Mouse (Mus musculus) right cerebral cortex, postnatal 4 days (tissue): ENCODE measurements at regions not wholly inside any gene's neighbourhood (a gene's known extent, or its start where the extent isn't known, plus 50 kb on each side); places are given as distances from the start of the nearest gene placed in this dataset.
"Not testable (repeated sequence)": the region's sequence is repeated elsewhere in the genome, so short reads cannot be mapped to it uniquely, and the experiment has no call there.

ENCODE experiments used
- DNase-seq: peaks from one replicate; pipeline ENCODE4 v3.0.0-alpha.2; 2022

- DNase-seq, result no peak
These were observed 59.1 kb downstream of the Klf6 start for GRCm38 (mm10) chr13:5920422-5920821.

GRCm38 (mm10) chr13:5931433-5931832, 70.2 kb downstream of the Klf6 start:
- no peak for DNase-seq

GRCm38 (mm10) chr13:5937436-5937835, 76.2 kb downstream of the Klf6 start:
- DNase-seq, result no peak

GRCm38 (mm10) chr13:5937970-5938369, 76.7 kb downstream of the Klf6 start:
- no peak for DNase-seq

DNA sequence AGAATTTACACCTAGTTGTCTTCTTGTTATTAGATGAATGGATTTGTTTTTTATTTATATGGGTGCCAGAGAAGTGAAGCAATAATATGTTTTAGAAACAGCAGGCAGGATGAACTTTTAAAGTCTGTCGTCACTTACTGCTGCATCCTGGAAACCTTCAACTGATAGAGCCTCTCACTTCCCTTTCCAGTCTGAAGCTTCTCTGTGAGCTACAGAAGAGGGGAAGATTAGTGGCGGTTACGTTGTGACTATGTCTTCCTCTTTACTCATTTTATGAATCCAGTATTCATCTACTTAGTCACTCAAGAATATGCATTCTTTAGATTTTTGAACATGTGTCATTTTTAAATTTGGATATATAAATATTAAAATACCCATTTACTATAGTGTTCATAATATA, 78.1 kb downstream of the Klf6 start:
- DNase-seq, result no peak

DNA sequence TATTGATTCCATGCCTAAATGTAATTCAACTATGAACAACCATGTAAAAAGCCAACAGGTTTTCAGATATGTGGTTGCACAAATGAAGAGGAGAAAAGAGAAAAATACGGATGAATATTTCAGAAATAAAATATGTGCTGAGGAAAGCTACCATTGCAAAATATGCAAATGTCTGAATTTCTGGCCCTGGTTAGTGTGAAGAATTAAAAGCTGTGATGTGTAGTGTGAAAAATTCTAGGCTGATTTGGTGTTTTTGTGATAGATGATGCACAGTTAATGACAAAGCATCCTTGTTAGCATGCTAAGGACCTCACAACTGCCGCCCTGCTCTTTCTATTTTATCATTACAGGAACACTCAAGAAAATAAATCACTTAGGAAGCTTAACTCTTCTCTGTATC, 91.6 kb downstream of the Klf6 start:
- DNase-seq, result no peak

DNA sequence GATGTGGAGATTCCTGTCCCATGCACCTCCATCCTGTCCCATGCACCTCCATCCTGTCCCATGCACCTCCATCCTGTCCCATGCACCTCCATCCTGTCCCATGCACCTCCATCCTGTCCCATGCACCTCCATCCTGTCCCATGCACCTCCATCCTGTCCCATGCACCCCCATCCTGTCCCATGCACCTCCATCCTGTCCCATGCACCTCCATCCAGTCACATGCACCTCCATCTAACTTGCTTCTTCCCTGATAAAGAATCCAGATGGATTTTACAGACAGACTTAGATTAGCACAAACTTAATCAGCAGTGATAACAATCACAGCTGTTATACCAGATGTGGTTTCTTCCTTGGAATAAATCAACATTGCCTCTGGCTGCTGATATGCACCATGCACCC, 93.8 kb downstream of the Klf6 start:
- DNase-seq, result not testable (repeated sequence)

- no peak for DNase-seq
These were observed 94.9 kb downstream of the Klf6 start for GRCm38 (mm10) chr13:5956145-5956544.

- DNase-seq, result no peak
These were observed 101.7 kb downstream of the Klf6 start for GRCm38 (mm10) chr13:5962947-5963346.

DNA sequence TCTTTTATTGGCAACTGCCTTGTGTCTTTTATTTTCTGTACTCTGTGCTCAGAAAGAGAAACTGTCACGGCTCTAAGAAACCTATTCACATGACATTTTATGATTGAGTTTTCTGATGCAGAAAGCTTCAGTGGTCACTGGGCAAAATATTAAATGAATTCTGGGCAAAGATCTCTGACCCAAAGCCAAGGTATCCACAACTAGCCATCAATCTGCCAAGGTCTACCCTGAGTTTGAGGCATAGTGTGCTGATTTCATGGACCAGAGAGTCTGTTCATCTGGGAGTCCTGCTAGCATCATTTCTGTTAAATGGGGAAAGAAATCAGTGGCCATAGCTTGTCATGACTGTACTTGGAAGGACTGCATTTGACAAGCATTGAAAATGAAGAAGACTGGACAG, 103.3 kb downstream of the Klf6 start:
- no peak for DNase-seq

DNA sequence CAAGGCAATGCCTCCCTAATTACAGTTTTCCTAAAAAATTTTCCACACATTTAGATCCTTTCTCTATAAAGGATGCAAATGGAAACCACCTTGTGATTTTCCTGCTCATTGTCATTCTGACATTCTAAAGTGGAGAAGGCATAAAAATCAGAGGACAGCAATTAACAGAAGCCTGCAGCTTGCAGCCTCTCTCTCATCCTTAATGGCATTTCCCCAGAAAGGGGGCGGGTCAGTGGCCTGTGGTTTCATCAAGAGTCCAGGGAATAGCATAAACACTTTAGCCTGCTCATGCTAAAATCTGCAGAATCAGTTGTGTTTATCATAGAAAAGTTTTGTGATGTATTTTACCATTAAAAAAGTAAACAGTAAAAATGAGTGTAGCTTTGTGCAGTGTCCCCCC, 117.3 kb downstream of the Klf6 start:
- DNase-seq, result no peak

- no peak for DNase-seq
These were observed 126.2 kb downstream of the Klf6 start for GRCm38 (mm10) chr13:5987491-5987890.

- DNase-seq, result no peak
These were observed 127.1 kb downstream of the Klf6 start for GRCm38 (mm10) chr13:5988407-5988806.

GRCm38 (mm10) chr13:6000559-6001217, 139.4 kb downstream of the Klf6 start:
- no peak for DNase-seq

DNA sequence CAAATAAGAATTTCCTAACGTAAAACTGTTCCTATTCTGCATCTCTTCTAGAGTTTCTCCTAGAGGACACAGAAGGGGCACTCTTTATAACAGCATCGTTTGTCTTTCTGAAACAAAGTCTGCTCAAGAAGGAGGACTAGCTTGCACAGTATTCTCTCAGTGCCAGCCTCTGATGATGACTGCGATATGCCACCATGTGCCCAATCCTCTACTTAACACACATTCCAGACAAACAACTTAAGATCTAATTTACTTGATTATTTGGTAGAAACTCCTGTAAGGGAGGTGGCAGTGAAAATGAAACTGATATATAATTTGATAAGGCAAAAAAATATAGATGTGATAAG, 139.9 kb downstream of the Klf6 start:
- DNase-seq, result no peak

- DNase-seq, result no peak
These were observed 144.6 kb downstream of the Klf6 start for GRCm38 (mm10) chr13:6005901-6006300.

DNA sequence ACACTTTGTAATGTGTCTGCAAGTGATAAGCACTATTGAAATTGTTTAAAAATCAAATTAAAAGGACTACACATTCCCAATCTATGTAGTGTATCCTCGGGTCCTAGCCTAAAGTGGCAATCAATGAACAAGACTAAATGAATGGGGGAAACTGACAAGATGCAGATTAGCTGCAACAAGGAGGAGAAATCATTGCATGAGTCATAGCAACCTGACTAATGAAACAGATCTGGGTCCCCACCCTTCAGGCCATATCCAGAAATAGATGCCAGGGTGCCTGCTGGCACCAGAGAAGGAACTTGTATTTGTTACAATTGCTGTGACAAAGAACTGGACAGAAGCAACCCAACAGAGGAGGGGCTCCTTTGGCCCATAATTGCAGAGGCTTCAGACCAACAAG, 148.4 kb downstream of the Klf6 start:
- no peak for DNase-seq

- no peak for DNase-seq
These were observed 165.9 kb downstream of the Klf6 start for GRCm38 (mm10) chr13:6027207-6027606.

GRCm38 (mm10) chr13:6028878-6029277, 167.6 kb downstream of the Klf6 start:
- DNase-seq, result no peak

- no peak for DNase-seq
These were observed 168.2 kb downstream of the Klf6 start for GRCm38 (mm10) chr13:6029461-6029860.

DNA sequence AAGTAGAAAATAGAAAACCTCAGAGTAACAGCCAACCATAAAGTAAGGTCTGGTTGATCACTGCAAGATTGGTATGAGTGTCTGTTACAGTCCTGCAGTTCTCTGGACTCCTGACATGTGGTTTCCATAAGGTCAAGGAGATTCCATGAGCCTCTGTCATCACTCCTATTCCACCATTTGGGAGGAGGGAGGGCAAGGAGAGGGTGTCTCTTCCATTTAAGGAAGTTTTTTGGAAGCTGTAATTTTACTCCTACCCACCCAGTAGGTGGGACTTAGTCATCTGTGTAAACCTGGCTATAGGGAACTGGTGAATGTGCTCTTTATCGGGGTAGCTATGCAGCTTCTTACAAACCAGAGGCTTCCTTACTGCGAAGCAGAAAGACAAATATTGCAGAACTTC, 168.8 kb downstream of the Klf6 start:
- DNase-seq, result no peak

DNA sequence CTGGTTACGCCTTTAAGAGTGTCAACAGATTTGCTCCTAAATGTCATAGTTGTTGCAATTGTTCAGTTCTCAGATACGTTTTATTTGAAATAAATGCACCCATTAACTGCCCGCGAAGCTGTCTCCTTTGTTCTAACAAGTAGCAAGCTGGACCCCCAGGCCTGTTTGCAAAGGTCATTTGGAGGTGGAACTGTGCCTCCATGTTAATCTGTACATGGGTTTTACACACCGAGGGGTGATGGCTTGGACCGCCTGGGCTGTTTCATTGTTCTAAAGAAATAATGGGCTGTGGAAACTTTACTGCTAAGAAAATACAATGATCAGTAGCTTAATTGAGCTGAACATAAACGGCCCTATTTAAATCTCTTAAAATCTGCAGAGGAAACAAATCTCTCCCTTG, 178.8 kb downstream of the Klf6 start:
- no peak for DNase-seq

GRCm38 (mm10) chr13:6040663-6041062, 179.4 kb downstream of the Klf6 start:
- DNase-seq, result no peak

DNA sequence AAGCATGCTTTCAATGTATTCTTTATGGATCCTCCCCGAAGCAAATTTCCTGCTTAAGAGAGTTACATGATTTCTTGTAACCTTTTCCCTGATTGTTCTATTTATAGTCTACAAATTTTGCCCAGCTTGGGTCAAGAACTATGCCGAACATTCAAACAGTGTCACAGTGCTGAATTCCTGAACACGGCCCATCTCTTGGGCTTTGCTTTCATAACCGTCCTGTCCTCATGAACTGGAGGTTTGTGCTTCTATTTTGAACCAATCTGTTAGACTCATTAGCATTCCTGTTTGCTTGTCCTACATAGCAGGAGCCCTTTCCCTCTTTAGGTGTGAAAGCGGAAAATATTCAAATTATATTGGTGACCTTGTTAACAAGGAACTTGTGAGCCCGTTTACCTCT, 181.2 kb downstream of the Klf6 start:
- DNase-seq, result no peak

DNA sequence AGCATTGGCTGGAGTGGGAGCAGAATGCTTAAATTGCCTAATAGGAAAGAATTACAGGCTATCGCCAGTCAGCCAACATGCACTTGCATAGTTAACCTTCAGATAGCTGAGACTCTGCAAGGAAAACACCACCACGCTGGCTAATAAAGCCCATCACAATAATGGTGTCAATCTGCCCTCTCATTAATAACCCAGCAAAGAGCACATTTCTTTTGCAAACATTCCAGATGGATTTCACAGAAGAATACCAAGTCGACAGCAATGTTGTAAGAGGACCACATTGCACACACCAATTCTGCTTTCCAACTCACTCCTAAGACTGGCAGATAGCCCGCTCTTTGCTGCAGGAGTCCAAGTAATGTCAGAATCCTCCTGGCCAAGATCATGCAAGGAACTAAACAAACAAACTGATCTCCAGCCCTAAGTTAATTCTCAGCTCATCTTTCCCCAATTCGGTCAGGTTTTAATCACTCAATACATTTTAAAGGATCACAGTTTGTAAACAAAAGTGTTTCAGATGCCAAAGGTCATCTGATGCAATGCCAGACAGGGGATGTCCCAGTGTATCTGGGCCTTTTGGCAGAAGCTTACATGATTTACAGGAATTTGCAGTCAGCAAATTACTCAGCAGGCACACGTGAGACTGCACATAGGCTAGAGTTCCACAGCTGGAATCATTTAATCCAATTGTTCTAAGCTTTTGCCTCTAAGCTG, 198.4 kb downstream of the Klf6 start:
- no peak for DNase-seq
